In the genomic region with DNA sequence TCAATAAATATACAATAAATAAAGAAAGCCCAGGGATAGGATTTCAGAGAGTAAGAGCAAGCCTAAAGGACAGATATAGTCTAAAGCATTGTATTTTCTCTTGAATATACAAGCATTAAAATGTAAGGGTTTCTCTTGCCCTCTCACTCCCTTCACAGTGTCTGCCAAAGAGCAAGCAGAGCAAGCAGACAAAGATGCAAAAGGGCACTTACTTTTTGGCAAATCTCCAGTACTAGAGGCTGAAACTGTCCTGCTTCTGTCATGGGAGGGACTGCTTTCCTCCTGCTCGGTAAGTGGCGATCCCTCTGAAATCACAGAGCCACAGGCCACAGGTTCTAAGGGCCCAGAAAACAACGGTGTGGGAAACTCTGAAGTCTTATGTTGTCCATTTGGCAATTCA, we compare ENCODE assay signal across 29 mouse cellular contexts.
DNase-seq lines count a peak whose midpoint lies in the region; ATAC-seq and TF ChIP-seq lines count a peak whose summit lies in the region.
"Had no signal": no experiment of that assay in that cellular context is flagged by ENCODE, and none has a peak within 500 bp of the region (broad histone marks: within the 10 kb centered on the region; RNA-seq: fewer than 3 reads in every experiment).

No protein-coding gene starts in this region.

- 48% methylated on average over 3 of the region's 3 CpGs for WGBS in heart, embryonic 13.5 days
- WGBS in heart, embryonic 12.5 days = 59% methylated on average over 3 of the region's 3 CpGs
- 40% methylated on average over 3 of the region's 3 CpGs for WGBS in heart, postnatal 0 days
- WGBS in heart, embryonic 10.5 days = 94% methylated on average over 3 of the region's 3 CpGs
- 48% methylated on average over 3 of the region's 3 CpGs for WGBS in liver, adult 2 months
- 90% methylated on average over 3 of the region's 3 CpGs for WGBS in liver, embryonic 11.5 days
- 83% methylated on average over 3 of the region's 3 CpGs for WGBS in forebrain, embryonic 13.5 days

- no peaks in the 10 kb centered on the region for H3K79me2 ChIP-seq in liver, adult 2 months (ENCODE audit: control insufficient read depth, insufficient read depth, low read length)

- no peaks in the 10 kb centered on the region for H3K27me3 ChIP-seq in heart, embryonic 13.5 days (replicated peaks)
- H3K27me3 ChIP-seq in heart, embryonic 12.5 days (replicated peaks) = no peaks in the 10 kb centered on the region
- H3K27me3 ChIP-seq in heart, postnatal 0 days (ENCODE audit: control insufficient read depth, insufficient read depth, low read length) = no peaks in the 10 kb centered on the region
- no peaks in the 10 kb centered on the region for H3K27me3 ChIP-seq in heart, embryonic 10.5 days (ENCODE audit: insufficient read depth, poor library complexity, severe bottlenecking)
- H3K27me3 ChIP-seq in liver, adult 2 months (ENCODE audit: control insufficient read depth, insufficient read depth, low read length) = no peaks in the 10 kb centered on the region
- no peaks in the 10 kb centered on the region for H3K27me3 ChIP-seq in liver, embryonic 11.5 days (replicated peaks; ENCODE audit: control insufficient read depth, insufficient read depth, low read length)
- H3K27me3 ChIP-seq in forebrain, embryonic 13.5 days = no peaks in the 10 kb centered on the region
- H3K27me3 ChIP-seq: CH12.LX; embryonic facial prominence, embryonic 13.5 days; forebrain, embryonic 12.5 days; hindbrain, embryonic 12.5 days; hindbrain, embryonic 15.5 days had no signal

- H3K4me3 ChIP-seq in heart, embryonic 13.5 days = no peak overlapping the region
- no peak overlapping the region for H3K4me3 ChIP-seq in heart, embryonic 12.5 days
- H3K4me3 ChIP-seq in heart, postnatal 0 days (ENCODE audit: low read depth, low read length) = no peak overlapping the region
- no peak overlapping the region for H3K4me3 ChIP-seq in heart, embryonic 10.5 days
- no peak overlapping the region for H3K4me3 ChIP-seq in liver, adult 2 months (ENCODE audit: insufficient read depth, low read depth, low read length)
- H3K4me3 ChIP-seq in liver, embryonic 11.5 days (ENCODE audit: low read depth, low read length) = no peak overlapping the region
- no peak overlapping the region for H3K4me3 ChIP-seq in forebrain, embryonic 13.5 days
- H3K4me3 ChIP-seq: embryonic facial prominence, embryonic 10.5 days; embryonic facial prominence, embryonic 13.5 days; erythroblast, embryonic 14.5 days; forebrain, embryonic 12.5 days; hindbrain, embryonic 12.5 days; hindbrain, embryonic 15.5 days had no signal

- no peak for TF ChIP-seq POLR2A in liver, adult 2 months (IDR thresholded peaks at IDR 0.05; ENCODE audit: extremely low read depth, insufficient read depth, low read length)

- H3K9me3 ChIP-seq in heart, embryonic 13.5 days = no peaks in the 10 kb centered on the region
- H3K9me3 ChIP-seq in heart, embryonic 12.5 days (replicated peaks) = no peaks in the 10 kb centered on the region
- H3K9me3 ChIP-seq in heart, postnatal 0 days (replicated peaks; ENCODE audit: control insufficient read depth, low read length) = no peaks in the 10 kb centered on the region
- H3K9me3 ChIP-seq in heart, embryonic 10.5 days = no peaks in the 10 kb centered on the region
- no peaks in the 10 kb centered on the region for H3K9me3 ChIP-seq in liver, embryonic 11.5 days (ENCODE audit: control insufficient read depth, low read length)
- no peaks in the 10 kb centered on the region for H3K9me3 ChIP-seq in forebrain, embryonic 13.5 days (replicated peaks)
- H3K9me3 ChIP-seq: embryonic facial prominence, embryonic 10.5 days; embryonic facial prominence, embryonic 13.5 days; forebrain, embryonic 12.5 days; G1E; hindbrain, embryonic 12.5 days; hindbrain, embryonic 15.5 days had no signal

- H3K36me3 ChIP-seq in heart, embryonic 13.5 days = peaks cover 46% of the 10 kb centered on the region
- H3K36me3 ChIP-seq in heart, embryonic 12.5 days = peaks cover 38% of the 10 kb centered on the region
- H3K36me3 ChIP-seq in heart, postnatal 0 days (replicated peaks; ENCODE audit: control insufficient read depth, insufficient read depth, low read length) = peaks cover 41% of the 10 kb centered on the region
- peaks cover 42% of the 10 kb centered on the region for H3K36me3 ChIP-seq in heart, embryonic 10.5 days
- peaks cover 9% of the 10 kb centered on the region for H3K36me3 ChIP-seq in liver, adult 2 months (ENCODE audit: control insufficient read depth, insufficient read depth, low read length)
- H3K36me3 ChIP-seq in liver, embryonic 11.5 days (ENCODE audit: control insufficient read depth, insufficient read depth, low read length) = 0 out of 2 replicates have a peak, but pooled peaks cover 3% of the 10 kb centered on the region
- H3K36me3 ChIP-seq in forebrain, embryonic 13.5 days (ENCODE audit: poor library complexity, severe bottlenecking) = peaks cover 48% of the 10 kb centered on the region

- 0 out of 2 replicates have a peak overlapping the region, but pooled peaks have one; percentile 8 for H3K27ac ChIP-seq in heart, embryonic 13.5 days (replicated peaks)
- H3K27ac ChIP-seq in heart, embryonic 12.5 days (ENCODE audit: poor library complexity, severe bottlenecking) = no peak overlapping the region; the same call in 1 of the 2 replicates
- H3K27ac ChIP-seq in heart, postnatal 0 days (ENCODE audit: low read depth) = no peak overlapping the region
- H3K27ac ChIP-seq in heart, embryonic 10.5 days = no peak overlapping the region
- no peak overlapping the region for H3K27ac ChIP-seq in liver, adult 2 months (replicated peaks; ENCODE audit: insufficient read depth, low read depth, low read length)
- H3K27ac ChIP-seq in liver, embryonic 11.5 days (ENCODE audit: low read depth, low read length) = no peak overlapping the region
- no peak overlapping the region for H3K27ac ChIP-seq in forebrain, embryonic 13.5 days
- H3K27ac ChIP-seq: embryonic facial prominence, embryonic 10.5 days; embryonic facial prominence, embryonic 13.5 days; forebrain, embryonic 12.5 days; hindbrain, embryonic 12.5 days; hindbrain, embryonic 15.5 days had no signal

- no peak overlapping the region for H3K9ac ChIP-seq in heart, embryonic 13.5 days
- H3K9ac ChIP-seq in heart, embryonic 12.5 days = no peak overlapping the region
- no peak overlapping the region for H3K9ac ChIP-seq in heart, postnatal 0 days (replicated peaks; ENCODE audit: low read depth, low read length)
- no peak overlapping the region for H3K9ac ChIP-seq in liver, adult 2 months (ENCODE audit: low read depth, low read length)
- H3K9ac ChIP-seq in liver, embryonic 11.5 days (ENCODE audit: low read depth, low read length) = no peak overlapping the region
- no peak overlapping the region for H3K9ac ChIP-seq in forebrain, embryonic 13.5 days
- H3K9ac ChIP-seq: embryonic facial prominence, embryonic 13.5 days; forebrain, embryonic 12.5 days; hindbrain, embryonic 12.5 days; hindbrain, embryonic 15.5 days had no signal

- TF ChIP-seq EP300 in heart, postnatal 0 days (IDR thresholded peaks at IDR 0.05; ENCODE audit: low read depth) = no peak

- H3K4me2 ChIP-seq in heart, embryonic 13.5 days = no peak overlapping the region
- H3K4me2 ChIP-seq in heart, embryonic 12.5 days = no peak overlapping the region
- H3K4me2 ChIP-seq in heart, postnatal 0 days (ENCODE audit: low read depth, low read length) = no peak overlapping the region
- no peak overlapping the region for H3K4me2 ChIP-seq in liver, embryonic 11.5 days
- no peak overlapping the region for H3K4me2 ChIP-seq in forebrain, embryonic 13.5 days
- H3K4me2 ChIP-seq: embryonic facial prominence, embryonic 13.5 days; forebrain, embryonic 12.5 days; hindbrain, embryonic 12.5 days; hindbrain, embryonic 15.5 days had no signal

- peak; percentile 22 for DNase-seq in heart, postnatal 0 days (ENCODE audit: low spot score)
- no peak for DNase-seq in heart, embryonic 10.5 days (ENCODE audit: low spot score)
- peak; percentile 67 for DNase-seq in liver, adult 2 months (ENCODE audit: extremely low read depth, low read depth, low spot score)
- no peak for DNase-seq in liver, embryonic 11.5 days (ENCODE audit: low spot score)
- DNase-seq in MN1 (ENCODE audit: low spot score) = peak; percentile 25
- DNase-seq: adrenal gland, adult 8-10 months; adrenal gland, postnatal 25 days; B cell, adult 2 months; cerebellum, adult 11-12 months; cerebellum, adult 8-10 months; cerebellum, postnatal 10 days; cerebellum, postnatal 36 days; embryo, embryonic 11 days; gastrocnemius, postnatal 10 days; gastrocnemius, postnatal 36 days; heart, postnatal 10 days had no signal

- H3K4me1 ChIP-seq in heart, embryonic 13.5 days = peaks cover 52% of the 10 kb centered on the region
- H3K4me1 ChIP-seq in heart, embryonic 12.5 days (replicated peaks) = peaks cover 46% of the 10 kb centered on the region
- peaks cover 21% of the 10 kb centered on the region for H3K4me1 ChIP-seq in heart, postnatal 0 days (ENCODE audit: control insufficient read depth, insufficient read depth)
- H3K4me1 ChIP-seq in heart, embryonic 10.5 days = peaks cover 26% of the 10 kb centered on the region
- peaks cover under 1% of the 10 kb centered on the region; the same call in 1 of the 2 replicates for H3K4me1 ChIP-seq in liver, adult 2 months (ENCODE audit: control insufficient read depth, insufficient read depth, low read length)
- H3K4me1 ChIP-seq in liver, embryonic 11.5 days (replicated peaks; ENCODE audit: control insufficient read depth, insufficient read depth, low read length) = no peaks in the 10 kb centered on the region
- peaks cover 3% of the 10 kb centered on the region; the same call in 1 of the 2 replicates for H3K4me1 ChIP-seq in forebrain, embryonic 13.5 days
- H3K4me1 ChIP-seq: forebrain, embryonic 12.5 days had no signal

- no peak for TF ChIP-seq CTCF in heart, postnatal 0 days (IDR thresholded peaks at IDR 0.05; ENCODE audit: low read depth)
- no peak for TF ChIP-seq CTCF in liver, adult 2 months (IDR thresholded peaks at IDR 0.05; ENCODE audit: low read depth, low read length)

- ATAC-seq in heart, embryonic 13.5 days (ENCODE audit: extremely low read depth, insufficient number of reproducible peaks, low FRiP score, low TSS enrichment) = no peak
- no peak for ATAC-seq in heart, embryonic 12.5 days (ENCODE audit: insufficient number of reproducible peaks, low FRiP score)
- no peak for ATAC-seq in heart, postnatal 0 days (ENCODE audit: insufficient read depth, low read depth)
- ATAC-seq in liver, embryonic 11.5 days (replicated peaks; ENCODE audit: low FRiP score) = no peak
- ATAC-seq in forebrain, embryonic 13.5 days = no peak
- ATAC-seq: forebrain, embryonic 16.5 days; intestine, postnatal 0 days had no signal

Comparison
In these comparisons a context has a peak if more than half of its experiments do, and no peak if none do; other contexts are left out.
1. DNase-seq: peak in heart, postnatal 0 days (single experiment), liver, adult 2 months (single experiment) and MN1 (single experiment); none in heart, embryonic 10.5 days (single experiment) and liver, embryonic 11.5 days (single experiment).